Mouse (Mus musculus) MEL-GATA-1-ER (cell line): ENCODE results near the gene Kmt2b.

Experiments
- DNase-seq: peaks from one replicate; pipeline ENCODE4 v3.0.0-alpha.2; 2012; ENCODE audit warnings: low read depth; ENCODE audit errors: extremely low read depth

Gene Kmt2b

DNA sequence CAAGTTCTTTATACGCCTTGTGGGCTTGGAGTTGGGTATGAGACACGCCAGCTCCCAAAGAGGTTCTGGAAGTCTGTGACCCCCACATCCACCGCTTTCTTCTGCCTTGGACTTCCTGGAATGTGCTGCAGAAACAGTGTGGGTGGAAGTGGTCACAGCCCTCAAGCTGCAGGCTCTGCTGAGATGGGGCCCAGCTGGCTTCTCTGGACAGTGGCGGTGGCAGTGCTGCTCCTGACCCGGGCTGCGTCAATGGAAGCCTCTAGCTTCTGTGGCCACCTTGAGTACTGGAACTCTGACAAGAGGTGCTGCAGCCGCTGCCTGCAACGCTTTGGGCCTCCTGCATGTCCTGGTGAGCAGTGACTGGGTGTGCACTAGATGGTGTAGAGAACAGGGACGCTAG lies 22.5 kb downstream of the Kmt2b start:
- no peak for DNase-seq

DNA sequence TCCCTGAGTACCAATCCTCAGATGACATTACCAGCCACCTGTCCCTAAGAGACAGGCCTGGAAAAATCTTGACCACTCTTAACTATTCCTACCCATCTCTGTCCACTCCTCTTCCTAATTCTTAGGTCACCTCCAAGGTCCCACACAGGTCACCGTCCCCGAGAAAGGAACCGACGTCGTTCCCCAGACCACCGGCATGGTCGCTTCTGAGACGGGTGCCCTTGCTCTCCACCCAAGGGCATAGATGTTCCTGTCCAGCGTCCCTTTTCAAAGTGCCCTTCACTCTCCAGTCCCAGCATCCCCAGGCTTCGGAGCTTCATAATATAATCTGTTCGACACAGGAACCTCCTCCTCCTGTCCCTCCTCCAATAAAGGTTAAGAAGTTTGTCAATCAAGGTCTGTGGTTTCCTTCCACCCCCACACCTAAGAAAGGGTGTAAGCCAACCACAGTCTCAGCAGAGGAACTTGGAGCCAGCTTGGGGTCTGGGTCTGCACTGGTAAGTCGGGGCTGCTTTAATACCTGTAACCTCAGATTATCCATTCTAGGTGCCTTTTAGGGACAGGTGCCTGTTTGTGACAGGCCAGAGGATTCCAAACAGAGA lies 23.5 kb downstream of the Kmt2b start, which contains the start of gene Igflr1:
Gene Igflr1, plus strand, starts transcription at position 458 of the 602 bp plus-strand sequence.
- DNase-seq: no peak

DNA sequence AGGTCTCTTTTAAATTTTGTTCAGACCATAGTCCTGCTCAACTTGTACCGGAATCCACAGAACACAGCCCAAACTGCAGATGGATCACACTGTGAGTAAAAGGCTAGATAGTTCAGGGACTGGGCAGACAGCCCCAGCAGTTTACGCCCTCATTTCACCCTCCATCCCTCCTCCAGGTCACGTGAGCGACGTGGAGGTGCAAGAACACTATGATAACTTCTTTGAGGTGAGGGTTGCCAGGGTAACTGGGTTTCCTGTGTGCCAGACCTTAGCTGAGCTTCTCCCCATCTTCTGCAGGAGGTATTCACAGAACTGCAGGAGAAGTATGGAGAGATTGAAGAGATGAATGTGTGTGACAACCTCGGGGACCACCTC lies 24.6 kb downstream of the Kmt2b start:
- DNase-seq: no peak

DNA sequence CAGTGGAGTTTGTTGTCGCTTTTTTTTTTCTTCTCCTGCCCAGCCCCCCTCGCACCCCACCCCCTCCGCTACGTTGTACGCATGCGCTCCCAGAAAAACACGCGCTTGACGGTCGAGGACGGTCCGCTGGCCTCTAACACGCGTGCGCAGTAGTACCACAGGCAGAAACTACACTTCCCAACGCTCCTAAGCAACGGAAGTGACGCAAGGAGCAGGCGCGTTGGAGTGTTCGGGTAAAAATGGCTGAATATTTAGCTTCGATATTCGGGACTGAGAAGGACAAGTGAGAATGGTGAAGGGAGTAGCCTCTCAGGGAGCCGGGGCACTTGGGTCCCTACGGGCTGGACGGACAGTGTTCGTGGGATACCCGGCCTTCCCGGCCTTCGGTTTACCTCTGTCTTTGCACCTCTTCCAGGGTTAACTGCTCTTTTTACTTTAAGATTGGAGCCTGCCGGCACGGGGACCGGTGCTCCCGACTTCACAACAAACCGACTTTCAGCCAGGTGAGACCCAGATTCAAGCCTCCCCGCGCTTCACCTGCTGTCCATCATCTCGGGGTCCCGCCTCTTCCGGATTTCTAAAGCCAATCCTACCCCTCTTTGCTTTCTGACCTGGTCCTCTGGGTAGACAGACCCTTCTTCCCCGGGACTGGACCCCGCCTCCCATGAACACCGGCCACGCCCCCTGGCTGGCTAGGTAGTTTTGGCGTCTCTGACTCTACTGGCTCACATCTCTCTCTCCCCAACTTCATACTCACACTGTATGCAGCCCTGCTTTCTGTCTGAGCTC lies 25.2 kb downstream of the Kmt2b start, which contains the start of the genes U2af1l4, Gm49396 and Psenen:
Gene U2af1l4, plus strand, starts transcription at position 185 of the 789 bp plus-strand sequence.
Gene Gm49396, plus strand, starts transcription at position 228 of the 789 bp plus-strand sequence.
Gene Psenen, minus strand, starts transcription at position 511 of the 789 bp plus-strand sequence.
- DNase-seq: peak; percentile 91

DNA sequence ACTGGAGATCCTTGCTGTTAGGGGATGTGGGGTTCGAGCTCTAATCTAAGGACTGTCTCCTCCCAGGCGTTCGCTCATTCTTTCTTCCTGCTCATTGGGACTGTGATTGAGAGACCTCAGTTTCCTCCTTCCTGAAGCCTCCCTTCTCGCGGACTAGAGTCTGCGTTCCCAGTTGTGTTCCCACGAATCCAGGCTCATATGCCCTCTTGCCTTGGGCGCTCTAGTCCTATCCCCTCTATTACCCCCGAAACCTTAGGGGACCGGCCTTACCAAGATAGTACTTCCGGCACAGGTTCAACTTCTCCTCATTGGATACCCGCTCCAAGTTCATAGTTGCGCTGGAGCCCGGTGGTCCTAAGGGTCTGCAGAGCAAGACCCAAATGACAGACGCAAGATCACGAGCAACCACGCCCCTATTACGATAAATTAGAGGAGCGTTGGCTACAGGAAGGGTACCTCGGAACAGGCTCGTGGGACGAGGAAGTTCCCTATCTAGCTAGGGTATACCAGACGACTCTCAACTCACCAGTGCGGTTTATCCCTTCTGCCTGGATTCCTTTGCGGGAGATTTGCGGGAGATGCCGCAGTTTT lies 25.9 kb downstream of the Kmt2b start:
- DNase-seq: peak; percentile 59

DNA sequence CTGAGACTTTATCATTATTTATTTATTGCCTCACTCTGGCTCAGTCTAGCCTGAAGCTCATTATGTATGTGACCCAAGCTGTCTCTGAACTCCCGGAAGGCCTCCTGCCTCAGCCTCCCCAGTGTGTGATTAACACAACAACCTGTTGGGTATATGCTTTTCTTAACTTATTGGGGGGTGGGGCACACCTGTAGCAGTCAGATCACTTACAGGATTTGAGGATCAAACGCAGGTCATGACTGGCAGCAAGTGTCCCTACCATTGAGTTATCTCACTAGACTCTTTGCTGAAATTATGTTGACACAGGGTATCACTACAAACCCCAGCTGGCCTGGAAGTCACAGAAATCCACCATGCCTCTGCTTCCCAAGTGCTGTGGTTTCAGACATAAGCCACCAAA lies 28.2 kb downstream of the Kmt2b start:
- DNase-seq: no peak

DNA sequence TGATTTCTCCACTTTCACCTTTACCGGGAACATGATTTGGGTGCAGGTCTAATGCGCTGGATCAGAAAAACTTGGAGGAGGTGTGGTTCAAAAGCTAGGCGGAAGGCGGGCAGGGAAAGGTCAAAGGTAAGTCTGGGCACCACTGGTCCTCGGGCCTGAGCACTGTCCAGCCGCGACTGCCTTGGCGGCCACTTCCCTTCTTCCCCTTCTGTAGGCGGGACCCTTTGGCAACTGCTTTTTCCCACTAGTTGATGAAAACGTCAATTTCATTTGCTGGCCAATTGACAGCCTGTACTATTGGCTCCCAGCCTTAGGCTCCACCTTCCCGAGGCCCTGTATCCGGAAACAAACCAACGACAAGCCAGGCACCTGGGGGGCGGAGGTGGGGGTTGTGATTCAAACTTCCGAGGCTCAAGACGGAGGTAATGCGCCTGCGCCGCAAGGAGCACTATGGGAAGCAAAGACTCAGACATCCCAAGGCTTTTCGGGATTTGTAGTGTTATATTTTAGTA lies 29.0 kb downstream of the Kmt2b start, which contains the start of gene Lin37:
Gene Lin37, minus strand, starts transcription at position 396 of the 512 bp plus-strand sequence.
- DNase-seq: peak; percentile 96

DNA sequence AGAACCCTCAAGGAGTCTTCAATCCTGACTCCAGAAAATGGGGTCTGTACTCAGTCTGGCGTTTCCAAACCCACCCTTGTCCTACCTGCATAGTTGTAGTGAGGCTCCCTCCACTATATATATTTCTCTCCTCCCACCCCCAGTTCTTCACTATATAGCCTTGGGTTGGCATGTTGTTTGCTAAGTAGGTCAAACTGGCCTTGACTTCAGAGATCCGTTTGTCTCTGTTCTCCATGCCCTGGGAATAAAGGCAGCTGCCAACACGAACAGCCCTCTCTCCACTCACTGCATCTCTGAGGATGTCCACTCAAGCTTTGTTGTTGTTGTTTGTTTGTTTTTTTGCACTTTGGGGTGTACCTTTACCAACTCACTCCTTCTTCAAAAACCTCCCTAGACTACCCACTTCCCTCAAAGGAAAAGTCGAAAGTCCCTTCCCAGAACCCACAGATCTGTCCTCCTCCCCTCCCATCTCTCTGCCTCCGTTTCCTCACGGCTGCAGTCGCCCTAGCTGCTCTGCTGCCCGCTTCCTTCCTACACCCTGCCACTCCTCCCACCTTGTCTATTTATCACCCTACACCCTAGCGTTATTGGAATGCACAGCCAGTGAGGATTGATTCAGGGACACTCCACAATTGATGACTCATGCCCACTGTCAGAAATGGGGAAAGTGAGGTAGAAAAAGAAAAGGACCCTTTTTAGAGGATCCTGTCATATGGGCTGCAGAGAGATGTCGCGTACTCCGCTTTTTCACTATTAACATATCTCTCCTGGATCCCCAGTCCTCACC lies 29.7 kb downstream of the Kmt2b start:
- no peak for DNase-seq

DNA sequence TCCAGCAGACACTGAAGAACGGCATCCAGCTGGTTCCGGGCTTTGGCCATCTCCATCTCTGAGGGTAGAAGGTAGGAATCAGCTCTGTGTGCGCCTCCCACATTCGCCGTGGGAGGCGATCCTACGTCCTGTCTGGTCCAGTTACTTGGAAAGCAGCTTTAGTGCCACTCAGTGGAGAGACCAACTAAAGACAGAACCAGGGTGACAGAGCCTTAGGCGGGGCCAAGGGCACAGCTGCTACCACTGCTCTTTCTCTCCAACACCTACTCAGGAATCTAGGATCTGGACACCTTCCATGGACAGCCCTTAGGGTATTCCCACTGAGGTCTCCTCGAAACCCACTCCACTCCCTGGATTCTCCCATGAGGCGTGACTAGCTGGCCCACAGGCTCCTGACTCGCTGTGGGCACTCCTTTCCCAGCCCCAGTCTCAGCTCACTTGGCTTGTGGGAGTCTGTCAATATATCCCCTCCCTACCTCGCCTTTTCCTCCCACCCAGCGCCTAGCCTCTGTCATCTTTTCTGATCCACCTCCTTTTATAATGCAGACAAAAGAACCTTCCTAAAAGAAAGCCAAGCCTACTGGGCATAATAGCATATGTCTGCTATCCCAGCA lies 30.5 kb downstream of the Kmt2b start:
- no peak for DNase-seq

DNA sequence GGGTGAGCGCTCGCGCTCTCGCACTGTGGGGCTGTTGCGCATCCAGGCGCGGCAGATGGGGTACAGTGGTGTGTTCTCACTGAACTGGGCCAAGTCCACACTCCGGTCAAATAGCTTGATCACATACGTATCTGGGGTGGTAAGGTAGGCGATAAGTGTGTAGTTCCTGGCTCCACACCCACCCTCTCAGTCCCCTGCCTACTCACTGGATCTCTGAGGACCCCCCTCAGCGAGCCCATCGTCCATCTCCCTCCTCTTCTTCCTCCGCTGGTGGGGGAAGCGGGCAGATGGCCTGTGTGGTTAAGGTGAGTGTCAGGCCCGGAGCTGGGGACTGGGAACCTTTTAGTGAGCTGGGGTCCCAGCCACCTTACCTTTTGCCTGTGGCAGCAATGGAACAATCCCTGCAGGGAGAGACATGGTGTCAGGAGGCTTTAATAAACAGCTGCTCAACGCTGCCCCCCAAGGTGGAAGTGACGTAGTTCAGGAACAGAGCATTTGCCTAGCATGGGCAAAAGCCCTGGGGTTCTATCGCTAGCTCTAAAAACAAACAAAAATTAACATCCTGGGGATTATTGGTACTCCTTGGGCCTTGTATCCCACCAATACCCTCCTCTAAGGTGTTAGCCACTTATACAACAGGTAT lies 31.5 kb downstream of the Kmt2b start:
- DNase-seq: no peak

DNA sequence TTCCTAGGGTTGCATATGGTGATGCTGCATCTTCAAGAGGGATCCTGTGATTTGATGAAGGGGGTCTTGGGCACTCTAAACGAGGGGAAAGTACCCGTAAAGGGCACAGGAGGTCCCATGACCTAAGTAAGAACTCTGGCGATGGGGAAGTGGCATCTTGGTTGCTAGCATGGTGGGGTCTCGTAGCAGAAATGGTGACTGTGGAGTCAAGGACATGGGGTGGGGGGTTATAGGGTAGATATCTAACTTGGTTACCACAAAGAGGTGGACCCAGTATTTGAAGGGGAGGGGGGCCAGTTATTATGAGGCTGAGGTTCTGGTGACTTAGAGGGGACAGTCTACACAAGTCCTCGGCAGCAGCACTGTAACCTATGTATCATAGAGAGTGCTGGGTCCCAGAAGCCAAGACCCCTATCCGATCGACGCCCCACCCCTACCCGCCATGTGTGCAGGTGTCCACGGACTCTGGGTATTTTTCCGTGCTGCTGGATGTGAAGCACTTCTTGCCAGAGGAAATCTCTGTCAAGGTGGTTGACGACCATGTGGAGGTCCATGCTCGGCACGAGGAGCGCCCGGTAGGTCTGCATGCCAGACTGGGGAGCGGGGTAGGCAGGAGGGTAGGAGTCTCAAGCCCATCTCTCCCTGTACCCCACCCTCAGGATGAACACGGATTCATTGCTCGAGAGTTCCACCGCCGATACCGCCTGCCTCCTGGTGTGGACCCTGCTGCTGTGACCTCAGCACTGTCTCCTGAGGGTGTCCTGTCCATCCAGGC lies 34.5 kb downstream of the Kmt2b start:
- DNase-seq: no peak

DNA sequence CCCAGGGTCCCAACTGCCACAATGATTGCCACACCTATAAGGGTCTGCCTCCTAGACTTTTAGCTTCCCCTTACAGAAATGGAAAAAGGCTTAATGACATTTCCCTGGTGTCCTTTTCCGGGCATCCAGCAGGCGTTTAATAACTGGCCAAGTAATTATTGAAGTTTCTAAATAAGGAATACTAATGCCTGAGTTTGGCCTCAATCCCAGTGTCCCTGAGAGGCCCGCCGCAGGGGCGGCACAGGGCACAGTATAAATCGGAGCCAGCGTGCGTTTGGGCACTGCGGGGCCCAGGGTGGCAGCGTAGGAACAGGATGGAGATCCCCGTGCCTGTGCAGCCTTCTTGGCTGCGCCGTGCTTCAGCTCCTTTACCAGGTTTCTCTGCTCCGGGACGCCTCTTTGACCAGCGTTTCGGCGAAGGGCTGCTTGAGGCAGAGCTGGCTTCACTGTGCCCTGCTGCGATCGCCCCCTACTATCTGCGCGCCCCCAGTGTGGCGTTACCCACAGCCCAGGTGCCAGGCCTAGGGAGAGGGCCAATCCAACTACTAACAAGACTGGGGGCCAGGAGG lies 35.4 kb downstream of the Kmt2b start:
- no peak for DNase-seq

DNA sequence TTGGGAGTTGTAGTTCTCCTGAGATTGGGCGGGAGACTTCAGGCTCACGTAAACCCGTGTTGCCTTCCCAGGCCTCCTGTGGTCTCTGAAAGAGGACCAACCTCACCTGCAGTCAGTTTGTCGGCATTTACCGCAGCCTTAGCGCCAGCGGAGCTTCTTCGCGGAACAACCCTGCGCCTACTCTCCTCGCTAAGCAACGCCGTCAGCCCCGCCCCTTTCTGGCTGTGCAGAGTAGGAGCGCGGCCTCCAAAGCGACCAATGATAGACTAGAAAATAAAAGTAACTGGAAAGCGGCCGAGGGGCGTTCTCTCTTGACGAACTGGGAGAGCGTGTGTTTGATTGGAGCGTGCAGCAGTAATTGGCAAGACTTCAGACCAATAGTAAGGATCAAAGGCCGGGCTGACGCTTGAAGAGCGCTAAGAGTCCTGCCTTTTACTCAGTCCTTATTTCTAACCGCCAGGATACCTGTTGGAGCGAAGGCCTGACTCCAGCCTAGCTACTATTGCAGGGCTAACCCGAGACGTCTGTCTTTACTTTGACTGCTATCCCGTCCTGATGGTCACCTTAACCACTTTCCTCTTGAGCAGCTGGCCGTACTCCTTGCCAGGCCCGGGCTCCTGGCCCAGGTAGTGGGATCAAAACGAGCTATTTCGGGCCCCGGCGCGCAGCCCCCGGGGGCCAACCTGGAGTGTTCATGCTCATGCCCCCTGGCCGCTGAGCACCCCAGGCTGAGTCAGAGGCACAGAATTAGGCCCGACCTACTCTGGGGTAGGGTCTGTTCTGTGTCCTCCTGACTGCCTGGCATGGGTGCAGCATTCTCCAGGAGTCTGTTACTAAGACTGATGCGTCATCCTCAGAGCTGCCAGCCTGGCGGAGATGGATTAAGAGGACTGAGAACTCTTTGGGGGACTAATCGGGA lies 36.2 kb downstream of the Kmt2b start, which contains the start of the genes Hspb6 and Proser3:
Gene Hspb6, plus strand, starts transcription at position 77 of the 919 bp plus-strand sequence.
Gene Proser3, minus strand, starts transcription at position 198 of the 919 bp plus-strand sequence.
- DNase-seq: peak; percentile 99

DNA sequence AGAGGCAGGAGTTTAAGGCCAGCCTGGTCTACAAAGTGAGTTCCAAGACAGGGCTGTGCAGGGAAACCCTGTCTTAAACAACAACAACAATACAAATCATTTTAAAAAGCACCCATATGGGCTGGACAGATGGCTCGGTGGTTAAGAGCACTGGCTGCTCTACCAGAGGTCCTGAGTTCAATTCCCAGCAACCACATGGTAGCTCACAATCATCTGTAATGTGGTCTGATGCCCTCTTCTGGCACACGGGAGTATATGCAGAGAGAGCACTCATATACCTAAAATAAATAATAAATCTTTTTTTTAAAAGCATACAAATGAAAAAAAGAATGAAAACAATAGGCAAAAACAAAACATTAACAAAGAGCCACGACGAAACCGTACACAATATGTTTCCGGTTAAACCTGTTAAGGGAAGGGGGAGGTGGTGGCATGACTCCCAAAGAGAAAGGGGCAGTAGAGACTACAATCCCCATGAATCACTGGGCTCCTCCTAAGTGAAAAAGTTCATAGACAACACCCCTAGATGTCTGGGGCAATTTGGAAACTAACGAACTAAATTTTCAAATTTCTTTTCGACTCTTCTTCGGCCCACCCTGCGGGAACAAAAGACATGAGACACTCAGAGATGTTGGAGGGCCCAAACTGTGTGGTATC lies 37.0 kb downstream of the Kmt2b start:
- peak; percentile 68 for DNase-seq

DNA sequence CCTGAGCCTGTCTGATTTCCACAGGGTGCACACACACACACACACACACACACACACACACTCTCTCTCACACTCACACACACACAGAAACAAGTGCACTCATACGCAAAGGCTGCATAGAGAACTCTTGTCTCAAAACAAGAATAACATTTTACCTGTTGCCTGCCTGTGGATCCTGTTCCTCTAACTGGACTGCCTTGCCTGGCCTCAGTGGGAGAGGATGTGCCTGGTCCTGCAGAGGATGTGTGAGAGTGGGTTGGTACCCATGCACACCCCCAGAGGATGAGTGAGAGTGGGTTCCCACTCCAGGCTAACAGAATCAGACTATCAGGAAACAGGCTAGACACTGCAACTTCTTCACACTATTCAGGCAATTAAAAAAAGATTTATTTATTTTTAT lies 37.9 kb downstream of the Kmt2b start:
- no peak for DNase-seq

DNA sequence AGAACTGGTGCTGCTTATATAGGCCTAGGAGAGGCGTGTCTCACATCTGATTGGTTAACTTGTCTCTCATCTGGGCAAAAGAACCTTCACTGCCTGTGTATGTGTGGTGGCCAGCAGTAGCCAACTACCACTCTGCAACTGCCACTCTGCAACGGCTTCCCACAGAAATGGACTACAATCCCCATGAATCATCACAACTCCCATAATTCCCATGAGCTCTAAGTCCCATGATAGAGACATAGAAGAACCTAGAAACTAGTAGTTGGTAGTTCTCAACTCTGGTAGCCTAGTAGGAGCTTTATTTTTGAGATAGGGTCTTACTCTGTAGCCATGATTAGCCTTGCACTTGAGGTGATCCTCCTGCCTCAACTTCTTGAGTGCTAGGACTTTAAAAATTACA lies 38.6 kb downstream of the Kmt2b start:
- no peak for DNase-seq

DNA sequence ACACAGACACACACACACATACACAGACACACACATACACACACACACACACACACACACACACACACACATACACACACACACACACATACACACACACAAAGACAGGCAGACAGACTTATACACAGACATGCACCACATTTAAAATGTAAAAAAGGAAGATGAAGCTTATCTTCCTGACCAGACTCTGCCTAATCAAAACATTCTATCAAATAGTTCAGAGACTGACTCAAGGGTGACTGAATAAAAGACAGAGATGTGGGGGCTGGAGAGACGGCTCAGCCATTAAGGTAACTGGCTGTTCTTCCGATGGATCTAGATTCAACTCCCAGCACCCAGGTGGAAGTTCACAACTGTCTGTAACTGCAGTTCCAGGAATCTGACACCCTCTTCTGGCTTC lies 44.2 kb downstream of the Kmt2b start:
- DNase-seq: peak; percentile 79
